Mouse (Mus musculus) gastrocnemius, postnatal 36 days (tissue): ENCODE data around the gene Plekhf1. TPM values are rescaled to one million over a fixed set of nuclear protein-coding genes. Genes with fewer than 3 reads are reported as not detected.
A peak's percentile ranks its signal among the peaks of the same experiment; 100 is the strongest.

Experiments used
- DNase-seq, 2 experiments: peaks; one replicate each; pipeline ENCODE4 v3.0.0; 2022
- intact Hi-C: fragments of 180-260 bp; cut with DNase I; formaldehyde crosslinking; loops from one replicate; pipeline ENCODE4 v1.15.1; 2025
- total RNA-seq, 2 experiments: library from RNA; stranded (reverse); gene quantifications; 2 replicates each; pipeline ENCODE4 v1.2.3; 2021

Gene Plekhf1
- total RNA-seq, 2 experiments from 2014 or later, result 5.6 to 6.0 TPM

GRCm38 (mm10) chr7:38220866-38221265, 7.0 kb downstream of the Plekhf1 start:
- intact Hi-C loops, result no loop called here
- no peak for DNase-seq

DNA sequence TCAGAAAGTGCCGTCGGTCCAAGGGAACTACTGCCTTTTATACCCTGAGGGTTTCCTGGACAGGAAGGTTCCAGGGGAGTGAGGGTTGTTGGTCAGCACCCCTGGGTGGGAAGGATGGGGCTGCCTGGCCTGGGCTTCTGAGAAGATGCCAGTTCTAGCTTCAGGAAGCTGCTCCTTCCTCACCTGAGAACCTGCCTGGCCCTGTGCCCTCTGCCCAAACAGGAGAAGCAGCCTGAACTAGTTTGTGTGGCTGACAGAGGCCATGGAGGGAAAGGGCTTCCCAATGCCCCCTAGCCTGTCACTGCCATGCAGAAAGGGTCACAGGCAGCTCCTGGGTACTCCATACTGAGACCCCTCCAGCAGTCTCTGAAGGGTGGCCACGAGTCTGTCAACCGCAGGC, 8.3 kb downstream of the Plekhf1 start:
- no peak for DNase-seq

DNA sequence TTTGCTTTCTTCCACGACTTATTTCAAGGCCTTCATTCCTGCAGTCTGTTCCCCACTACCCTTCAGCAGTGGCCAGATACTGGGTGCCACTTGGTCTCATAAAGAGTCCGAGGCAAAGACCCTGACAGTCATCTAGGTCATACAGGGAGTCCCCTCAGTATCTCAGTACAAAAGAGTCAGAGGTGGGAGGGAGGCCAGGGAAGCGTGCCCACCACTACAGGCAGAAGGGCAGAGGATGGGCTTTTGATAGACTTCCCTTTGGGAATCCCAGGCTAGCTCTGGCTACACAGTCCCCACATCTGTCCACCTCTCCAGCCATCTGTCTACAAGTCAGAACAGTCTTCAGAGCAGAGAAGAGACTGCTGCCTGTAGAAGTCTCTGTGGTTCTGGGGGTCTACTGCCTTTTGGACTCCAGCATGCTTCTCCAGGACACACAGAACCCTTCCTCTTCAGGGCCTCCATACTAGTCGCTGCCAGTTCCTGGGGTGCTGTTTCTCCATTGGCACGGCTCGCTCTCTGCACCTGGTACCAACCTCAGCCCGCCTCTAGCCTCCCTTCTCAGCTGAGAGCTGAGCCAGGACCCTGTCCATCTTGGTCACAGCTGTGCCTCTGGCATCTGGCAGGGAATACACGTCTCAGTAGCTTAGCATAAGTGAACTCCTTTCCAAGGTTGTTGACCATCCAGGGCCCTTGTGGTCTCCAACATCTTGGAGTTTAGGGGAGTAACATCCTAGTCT, 9.0 kb downstream of the Plekhf1 start:
- intact Hi-C loops, result no loop called here
- no peak for DNase-seq

More for the DNA sequence above, 8.3 kb downstream of the Plekhf1 start:
- intact Hi-C loops, result no loop called here

DNA sequence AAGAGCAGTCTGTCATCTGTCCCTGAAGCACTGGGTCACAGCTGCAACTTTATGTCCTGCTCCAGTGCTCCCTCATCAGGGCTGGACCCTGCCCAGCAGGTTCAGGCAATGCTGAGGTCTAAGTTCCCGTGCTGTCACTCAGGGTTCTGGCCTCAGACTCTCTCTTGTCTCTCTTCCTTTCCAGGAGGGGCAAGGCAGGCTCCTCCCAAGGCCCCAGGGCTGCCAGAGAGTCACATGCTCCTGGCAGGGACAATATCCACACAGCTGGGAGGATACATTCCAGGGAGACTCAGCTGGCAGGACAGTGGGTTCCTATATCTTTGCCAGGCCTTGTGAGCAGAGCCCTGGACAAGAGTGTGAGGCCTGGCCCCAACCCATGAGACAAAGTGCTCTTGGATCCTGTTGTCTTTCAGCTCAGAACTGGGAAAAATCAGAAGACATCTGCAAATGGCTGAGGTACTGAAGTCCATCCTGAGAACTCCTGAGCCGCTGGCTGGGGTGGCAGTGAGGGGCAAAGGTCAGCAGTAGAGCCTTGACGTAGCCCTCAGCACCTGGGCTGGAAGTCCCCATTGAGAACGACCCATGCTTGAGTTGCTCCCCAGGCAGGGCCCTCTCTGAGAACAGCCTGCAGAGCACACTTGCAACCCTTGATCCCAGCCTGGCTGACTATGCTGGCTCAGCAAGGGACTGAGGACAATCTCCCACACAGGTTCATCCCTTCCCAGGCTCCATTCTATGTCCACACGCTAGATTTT, 10.2 kb downstream of the Plekhf1 start:
- DNase-seq, result peak; percentile 91 to 94

DNA sequence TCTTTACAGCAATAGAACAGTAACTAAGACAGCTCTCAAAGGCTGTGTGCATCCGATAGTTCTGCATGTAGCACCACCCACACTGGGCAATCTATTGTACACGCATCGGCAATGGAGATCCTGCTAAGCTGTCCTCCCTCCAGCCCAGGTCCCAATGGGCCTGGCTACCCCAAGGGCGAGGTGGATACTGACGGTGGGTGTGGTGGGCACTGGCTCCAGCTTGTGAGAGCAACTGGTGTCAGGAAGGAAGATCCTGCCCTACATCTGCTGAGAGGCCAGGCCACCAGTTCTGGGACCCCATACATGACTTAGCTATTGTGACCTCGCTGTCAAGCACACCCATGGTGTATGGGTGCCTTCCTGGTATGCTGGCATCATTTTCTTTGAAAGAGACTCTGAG, 12.1 kb downstream of the Plekhf1 start:
- DNase-seq, result no peak
- intact Hi-C loops, result no loop called here

More for the DNA sequence above, 10.2 kb downstream of the Plekhf1 start:
- intact Hi-C loops, result no loop called here

GRCm38 (mm10) chr7:38215281-38215680, 12.5 kb downstream of the Plekhf1 start:
- intact Hi-C loops, result no loop called here
- DNase-seq, result no peak

DNA sequence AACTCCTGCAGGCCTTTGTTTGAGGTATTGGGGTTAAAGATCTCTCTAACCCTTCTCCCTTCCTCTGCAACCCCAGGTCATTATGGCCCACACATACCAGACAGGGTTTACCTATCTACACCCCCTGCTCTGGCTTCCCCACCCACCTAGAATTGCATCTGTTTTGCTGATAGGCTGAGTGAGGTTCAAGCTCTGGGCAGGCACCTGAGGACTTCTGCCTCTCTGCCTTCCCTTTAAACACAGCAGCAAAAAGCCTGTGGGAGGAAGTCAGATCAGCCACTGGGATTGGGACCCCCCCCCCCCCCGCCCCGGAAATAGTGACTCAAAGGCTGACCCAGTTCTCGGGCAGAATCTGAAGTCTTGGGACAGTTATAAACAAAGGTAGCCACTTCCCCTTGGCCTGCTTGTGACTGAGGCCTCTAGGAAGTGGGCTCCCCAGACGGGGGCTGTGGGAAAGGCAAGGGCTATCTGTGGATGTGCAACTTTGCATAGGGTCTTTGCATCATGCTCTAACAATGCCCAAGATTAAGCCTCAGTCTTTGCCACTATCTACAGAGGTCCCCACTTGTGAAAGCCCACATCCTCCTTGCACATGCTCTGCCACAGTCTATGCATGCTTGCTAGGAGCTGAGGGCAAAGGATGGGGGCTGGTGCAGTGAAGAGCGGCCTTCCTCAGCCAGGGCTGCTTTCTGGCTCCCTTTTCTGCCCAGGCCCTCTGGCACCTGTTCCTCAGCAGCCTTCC, 13.2 kb downstream of the Plekhf1 start:
- DNase-seq, result no peak
- intact Hi-C loops, result no loop called here

GRCm38 (mm10) chr7:38212651-38213062, 15.2 kb downstream of the Plekhf1 start:
- DNase-seq, result no peak
- intact Hi-C loops, result no loop called here

GRCm38 (mm10) chr7:38209478-38210152, 18.2 kb downstream of the Plekhf1 start:
- DNase-seq, result no peak
- intact Hi-C loops, result no loop called here

GRCm38 (mm10) chr7:38208969-38209368, 18.8 kb downstream of the Plekhf1 start:
- intact Hi-C loops, result no loop called here
- DNase-seq, result no peak

DNA sequence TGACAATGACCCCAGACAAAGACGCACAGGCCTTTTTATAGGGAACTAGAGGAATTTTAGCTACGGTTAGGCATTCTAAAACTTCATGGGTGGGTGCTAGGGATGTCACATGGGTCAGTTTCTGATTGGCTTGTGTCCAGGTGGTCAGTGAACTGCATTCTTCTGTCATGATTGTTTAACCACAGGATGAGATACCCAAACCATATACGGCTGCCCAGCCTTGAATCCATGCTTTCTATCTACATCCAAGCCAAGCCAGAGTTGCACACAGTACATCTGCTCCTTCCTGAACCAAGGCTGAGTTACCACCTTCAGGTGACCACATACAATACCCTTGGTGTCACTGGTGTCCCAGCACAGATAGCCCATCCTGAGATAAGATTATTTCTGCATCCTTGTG, 21.3 kb downstream of the Plekhf1 start:
- intact Hi-C loops, result no loop called here
- no peak for DNase-seq

DNA sequence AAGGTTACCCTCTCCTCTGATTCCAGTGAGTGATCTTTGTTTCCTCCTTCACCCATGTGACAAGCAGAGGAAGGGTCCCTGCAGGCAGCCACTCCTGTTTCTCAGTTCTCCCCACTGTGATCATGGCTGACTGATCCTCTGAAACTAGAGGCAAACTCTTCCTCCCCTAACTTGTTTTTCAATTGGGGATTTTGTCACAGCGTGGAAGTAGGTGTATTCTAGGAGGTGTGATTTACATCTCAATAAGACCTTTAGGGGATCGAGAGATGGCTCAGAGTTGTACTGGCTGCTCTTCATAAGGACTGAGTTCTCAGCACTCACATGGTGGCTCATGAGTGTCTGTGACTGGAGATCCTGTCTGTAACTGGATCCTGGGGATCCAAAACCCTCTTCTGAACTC, 22.0 kb downstream of the Plekhf1 start:
- intact Hi-C loops, result no loop called here
- no peak for DNase-seq

DNA sequence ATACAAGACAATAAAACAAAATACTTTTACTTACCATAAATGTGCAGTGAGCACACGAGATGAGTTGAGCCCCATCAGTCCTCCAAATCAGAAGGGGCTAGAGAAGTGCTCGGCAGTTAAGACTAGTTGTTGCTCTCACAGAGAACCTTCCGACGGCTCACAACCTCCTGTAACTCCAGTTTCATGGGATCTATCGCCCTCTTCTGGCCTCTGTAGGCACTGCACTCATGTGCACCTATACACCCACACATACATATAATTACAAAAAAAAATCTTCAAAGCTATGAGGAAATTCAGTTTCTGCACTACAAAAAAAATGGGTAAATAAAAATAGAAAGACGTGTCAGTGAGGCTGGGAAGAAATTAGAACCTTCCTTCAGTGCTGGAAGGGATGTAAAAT, 23.5 kb downstream of the Plekhf1 start:
- DNase-seq, result no peak

GRCm38 (mm10) chr7:38201290-38201658, 26.5 kb downstream of the Plekhf1 start:
- no peak for DNase-seq
- intact Hi-C loops, result loop anchor here (2.0 kb wide), 1 partner anchor 18 kb away; the partner anchor contains the start of gene 1600014C10Rik

More for the DNA sequence above, 23.5 kb downstream of the Plekhf1 start:
- intact Hi-C loops, result no loop called here

DNA sequence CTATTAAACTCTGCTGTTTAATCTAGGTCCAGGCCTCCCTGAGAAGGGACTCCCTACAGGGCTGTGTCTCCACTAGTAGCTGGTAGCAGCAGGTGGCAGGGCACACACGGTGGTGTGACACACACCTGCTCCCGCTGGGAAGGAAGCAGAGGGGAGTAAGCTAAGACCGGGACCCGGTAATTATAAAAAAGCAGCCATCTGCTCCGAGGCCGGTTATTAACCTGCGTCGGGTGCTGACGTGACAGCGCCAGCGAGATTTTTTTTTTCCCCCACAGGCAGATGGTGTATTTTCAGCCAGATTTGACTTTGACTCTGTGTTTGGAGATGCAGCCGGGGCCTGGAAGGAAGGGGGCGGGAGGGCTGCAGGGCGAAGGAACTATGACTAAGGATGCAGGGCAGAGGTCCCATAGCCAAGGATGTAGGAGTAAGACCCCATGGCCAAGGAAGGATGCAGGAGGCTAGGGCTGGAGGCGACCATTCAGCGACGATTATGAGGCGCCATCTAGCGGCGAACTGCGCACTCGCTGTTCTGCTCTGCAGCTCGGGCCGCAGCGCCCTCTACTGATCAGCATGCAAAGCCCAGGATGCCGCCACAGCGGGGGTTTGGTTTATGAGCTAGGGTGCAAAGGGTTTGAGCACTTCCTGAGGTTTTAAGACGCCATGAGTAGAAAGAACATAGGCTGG, 27.1 kb downstream of the Plekhf1 start:
- intact Hi-C loops, result loop anchor here (2.0 kb wide), 1 partner anchor 18 kb away; the partner anchor contains the start of gene 1600014C10Rik
- peak; percentile 76 to 84 for DNase-seq

DNA sequence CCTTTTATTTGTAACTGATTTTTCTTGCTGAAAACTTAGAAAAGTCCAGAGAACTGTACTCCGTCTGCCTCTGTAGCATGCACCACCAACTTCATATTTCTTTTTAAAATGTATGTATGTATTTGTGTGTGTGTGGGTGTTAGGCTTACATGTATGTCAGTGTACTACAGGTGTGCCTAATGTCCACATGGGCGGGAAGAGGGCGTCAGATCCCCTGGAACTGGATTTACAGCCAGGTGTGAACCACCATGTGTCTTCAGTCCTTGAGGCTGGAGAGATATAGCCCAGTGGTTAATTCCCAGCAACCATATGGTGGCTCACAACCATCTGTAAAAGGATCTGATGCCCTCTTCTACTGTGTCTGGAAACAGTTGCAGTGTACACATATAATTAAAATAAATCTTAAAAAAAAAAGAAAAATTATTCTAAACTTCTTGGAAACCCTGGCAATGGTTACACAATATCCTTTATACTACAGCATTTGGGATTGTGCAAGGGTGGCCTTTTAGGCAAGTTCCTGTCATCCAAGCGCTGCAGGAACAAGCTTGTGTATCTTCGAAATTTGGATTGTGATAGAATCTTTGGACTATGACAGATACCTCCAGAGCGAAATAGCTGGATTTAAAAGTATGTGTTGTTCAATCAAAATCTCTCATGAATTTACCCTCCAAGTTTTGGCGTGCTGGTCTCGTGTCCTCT, 27.8 kb downstream of the Plekhf1 start:
- DNase-seq, result no peak
- intact Hi-C loops, result loop anchor here (2.0 kb wide), 1 partner anchor 17 kb away; the partner anchor contains the start of gene 1600014C10Rik

DNA sequence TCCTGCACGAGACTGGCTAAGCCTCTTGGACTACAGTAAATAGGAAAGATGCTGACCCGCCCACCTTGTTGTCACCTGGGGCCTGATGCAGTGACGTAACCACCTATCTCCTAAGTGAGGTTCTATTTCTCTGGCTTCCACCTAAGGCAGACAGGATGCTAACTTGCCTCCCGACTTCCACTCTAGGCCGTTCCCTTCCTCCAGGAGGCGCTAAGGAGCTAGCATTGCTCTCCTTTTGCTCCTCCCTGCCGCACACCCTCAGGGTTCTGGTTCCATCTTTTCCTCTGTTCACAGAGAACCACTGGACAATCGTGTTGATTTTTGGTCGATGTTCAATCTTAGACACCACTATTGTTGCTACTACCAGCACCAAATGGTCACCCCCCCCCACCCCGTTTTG, 36.2 kb downstream of the Plekhf1 start:
- no peak for DNase-seq
- intact Hi-C loops, result no loop called here

- intact Hi-C loops, result no loop called here
- no peak for DNase-seq
Observed at GRCm38 (mm10) chr7:38191146-38191545, 36.7 kb downstream of the Plekhf1 start.
